Mouse (Mus musculus) CH12.LX (cell line): ENCODE data around the gene Uchl1. TPM values are rescaled to one million over a fixed set of nuclear protein-coding genes. Genes with fewer than 3 reads are reported as not detected.

Experiments used
- DNase-seq: peaks from one replicate; pipeline ENCODE4 v3.0.0-alpha.2; 2013; ENCODE audit errors: extremely low read depth
- H3K27ac ChIP-seq: 2 replicates; pipeline ENCODE4 v1.5.1; 2012; ENCODE audit warnings: low read depth, mild to moderate bottlenecking, control low read depth, moderate library complexity; ENCODE audit not compliant: insufficient read depth
- H3K27me3 ChIP-seq: replicated peaks from 2 replicates; pipeline ENCODE3; 2012; ENCODE audit warnings: inconsistent platforms
- H3K36me3 ChIP-seq, 2 experiments: replicated peaks in 1 of 2; 2 replicates each; pipeline versions ENCODE3 to v1.6.1; 2012; ENCODE audit warnings: inconsistent platforms in 1 of 2, low read length in 1 of 2, mild to moderate bottlenecking in 1 of 2, mixed read lengths in 1 of 2, moderate library complexity in 1 of 2; ENCODE audit not compliant: control insufficient read depth in 1 of 2, insufficient read depth in 1 of 2
- H3K4me1 ChIP-seq, 2 experiments: 2 replicates each; pipeline ENCODE4 v1.6.1; 2012; ENCODE audit warnings: inconsistent platforms in 1 of 2, moderate library complexity in 1 of 2; ENCODE audit not compliant: insufficient read depth in 2 of 2, control insufficient read depth in 1 of 2
- H3K4me2 ChIP-seq: 2 replicates; pipeline ENCODE4 v1.6.1; 2012; ENCODE audit warnings: low read depth, mild to moderate bottlenecking, control low read depth; ENCODE audit not compliant: poor library complexity, insufficient read depth, severe bottlenecking
- H3K4me3 ChIP-seq, 3 experiments: fragments of 150-350 bp in 1 of 3; sonication (generic) in 1 of 3; replicated peaks in 1 of 3; 2 replicates each; pipeline versions ENCODE3 to v1.5.1; 2011 to 2012; ENCODE audit warnings: low read depth in 2 of 3, low read length in 2 of 3, mild to moderate bottlenecking in 2 of 3, moderate library complexity in 2 of 3, control low read depth in 1 of 3, improper control_type of control experiment in 1 of 3, inconsistent platforms in 1 of 3, mixed read lengths in 1 of 3; ENCODE audit not compliant: poor library complexity in 1 of 3
- H3K79me2 ChIP-seq: replicated peaks from 2 replicates; pipeline ENCODE4 v1.6.1; 2012; ENCODE audit warnings: mild to moderate bottlenecking, moderate library complexity; ENCODE audit not compliant: control insufficient read depth, poor library complexity, insufficient read depth, severe bottlenecking; ENCODE audit errors: extremely low read depth
- H3K9ac ChIP-seq: 2 replicates; pipeline ENCODE4 v1.6.1; 2012; ENCODE audit warnings: low read depth, mild to moderate bottlenecking, control low read depth, moderate library complexity; ENCODE audit not compliant: insufficient read depth
- H3K9me3 ChIP-seq: replicated peaks from 2 replicates; pipeline ENCODE3; 2012; ENCODE audit warnings: low read length, inconsistent platforms, mixed read lengths
- BHLHE40 ChIP-seq: IDR thresholded peaks from 2 replicates; pipeline ENCODE4 v1.6.1; 2011; ENCODE audit warnings: mild to moderate bottlenecking, low read depth, low read length, improper control_type of control experiment
- CHD1 ChIP-seq: IDR thresholded peaks from 2 replicates; pipeline ENCODE4 v1.6.1; 2012; ENCODE audit warnings: low read depth, low read length, improper control_type of control experiment, inconsistent platforms
- CHD2 ChIP-seq: IDR thresholded peaks from 2 replicates; pipeline ENCODE4 v1.6.1; 2011; ENCODE audit warnings: low read length, improper control_type of control experiment
- CTCF ChIP-seq, 2 experiments: IDR thresholded peaks in 1 of 2; conservative IDR thresholded peaks in 1 of 2; 2 replicates each; pipeline ENCODE4 v1.5.1; 2011 to 2012; ENCODE audit warnings: low read depth in 2 of 2, low read length in 2 of 2, improper control_type of control experiment in 1 of 2, inconsistent platforms in 1 of 2, mild to moderate bottlenecking in 1 of 2, moderate library complexity in 1 of 2
- ELF1 ChIP-seq: IDR thresholded peaks from 2 replicates; pipeline ENCODE4 v1.6.1; 2014; ENCODE audit warnings: low read depth, mild to moderate bottlenecking, inconsistent platforms, low read length, improper control_type of control experiment
- EP300 ChIP-seq: IDR thresholded peaks from 2 replicates; pipeline ENCODE4 v1.6.1; 2011; ENCODE audit warnings: low read length, improper control_type of control experiment
- HCFC1 ChIP-seq: IDR thresholded peaks from 2 replicates; pipeline ENCODE4 v1.6.1; 2012; ENCODE audit warnings: low read depth, mild to moderate bottlenecking, inconsistent platforms, low read length, improper control_type of control experiment
- IRF4 ChIP-seq: IDR thresholded peaks from 2 replicates; pipeline ENCODE4 v1.6.1; 2014; ENCODE audit warnings: low read depth, mild to moderate bottlenecking, inconsistent platforms, low read length, improper control_type of control experiment
- JUN ChIP-seq: IDR thresholded peaks from 2 replicates; pipeline ENCODE4 v1.6.1; 2011; ENCODE audit warnings: low read depth, mild to moderate bottlenecking, low read length, improper control_type of control experiment, moderate library complexity; ENCODE audit not compliant: insufficient read depth
- JUND ChIP-seq: conservative IDR thresholded peaks from 2 replicates; pipeline ENCODE4 v1.6.1; 2011; ENCODE audit warnings: low read depth, low read length, improper control_type of control experiment
- KAT2A ChIP-seq: IDR thresholded peaks from 2 replicates; pipeline ENCODE4 v1.6.1; 2012; ENCODE audit warnings: low read length, improper control_type of control experiment, inconsistent platforms; ENCODE audit not compliant: insufficient replicate concordance
- MAZ ChIP-seq: IDR thresholded peaks from 2 replicates; pipeline ENCODE4 v1.6.1; 2012; ENCODE audit warnings: low read depth, mild to moderate bottlenecking, inconsistent platforms, low read length, improper control_type of control experiment, moderate library complexity
- MXI1 ChIP-seq: IDR thresholded peaks from 2 replicates; pipeline ENCODE4 v1.6.1; 2011; ENCODE audit warnings: mild to moderate bottlenecking, low read depth, low read length, improper control_type of control experiment
- NELFE ChIP-seq: IDR thresholded peaks from 2 replicates; pipeline ENCODE4 v1.6.1; 2011; ENCODE audit warnings: low read depth, low read length, improper control_type of control experiment
- NRF1 ChIP-seq: IDR thresholded peaks from 2 replicates; pipeline ENCODE4 v1.6.1; 2014; ENCODE audit warnings: low read depth, mild to moderate bottlenecking, inconsistent platforms, low read length, improper control_type of control experiment, moderate library complexity
- PAX5 ChIP-seq: IDR thresholded peaks from 2 replicates; pipeline ENCODE4 v1.6.1; 2012; ENCODE audit warnings: low read length, inconsistent platforms, mixed read lengths
- POLR2AphosphoS2 ChIP-seq: IDR thresholded peaks from 2 replicates; pipeline ENCODE4 v1.6.1; 2011; ENCODE audit warnings: low read depth, low read length, improper control_type of control experiment
- RAD21 ChIP-seq: IDR thresholded peaks from 2 replicates; pipeline ENCODE4 v1.6.1; 2011; ENCODE audit warnings: low read depth, mild to moderate bottlenecking, low read length, improper control_type of control experiment, moderate library complexity
- RCOR1 ChIP-seq: conservative IDR thresholded peaks from 2 replicates; pipeline ENCODE4 v1.6.1; 2012; ENCODE audit warnings: low read depth, mild to moderate bottlenecking, inconsistent platforms, low read length, improper control_type of control experiment
- SIN3A ChIP-seq: IDR thresholded peaks from 2 replicates; pipeline ENCODE4 v1.6.1; 2012; ENCODE audit warnings: low read length, improper control_type of control experiment, inconsistent platforms
- SMC3 ChIP-seq: IDR thresholded peaks from 2 replicates; pipeline ENCODE4 v1.6.1; 2011; ENCODE audit warnings: low read depth, low read length, improper control_type of control experiment
- TBP ChIP-seq: conservative IDR thresholded peaks from 2 replicates; pipeline ENCODE4 v1.6.1; 2011; ENCODE audit warnings: low read depth, low read length, improper control_type of control experiment
- ZKSCAN1 ChIP-seq: IDR thresholded peaks from 2 replicates; pipeline ENCODE4 v1.6.1; 2012; ENCODE audit warnings: low read depth, inconsistent platforms, low read length, improper control_type of control experiment, borderline replicate concordance
- ZMIZ1 ChIP-seq: IDR thresholded peaks from 2 replicates; pipeline ENCODE4 v1.6.1; 2012; ENCODE audit warnings: low read depth, mild to moderate bottlenecking, inconsistent platforms, low read length, improper control_type of control experiment
- ZNF384 ChIP-seq: IDR thresholded peaks from 2 replicates; pipeline ENCODE4 v1.6.1; 2012; ENCODE audit warnings: low read depth, low read length, improper control_type of control experiment, inconsistent platforms
- dilution Hi-C: fragments of 300-500 bp; cut with MboI; formaldehyde crosslinking; loops from 2 replicates; pipeline ENCODE4 v1.14.3; 2020; ENCODE audit warnings: low sequenced_read_pairs; ENCODE audit not compliant: extremely low pct_unique_long_range_greater_than_20kb, extremely low pct_ligation_motif_present
- in situ Hi-C: fragments of 300-500 bp; cut with MboI; formaldehyde crosslinking; loops from 3 replicates; pipeline ENCODE4 v1.14.3; 2019; ENCODE audit warnings: low sequenced_read_pairs, low pct_ligation_motif_present, low pct_unique_long_range_greater_than_20kb, mixed read lengths
- polyA plus RNA-seq: library from polyadenylated mRNA; unstranded; fragments of >175 nt; gene quantifications from 2 replicates; pipeline ENCODE4 v1.2.1, GENCODE M21; 2012; ENCODE audit warnings: low read depth; ENCODE audit not compliant: insufficient read length
- total RNA-seq, 2 experiments: library from RNA; depleted of rRNA; stranded (reverse); fragments of 300-350 nt in 1 of 2; fragments of >200 nt in 1 of 2; gene quantifications; 2 replicates each; pipeline ENCODE4 v1.2.3; 2012 to 2014

Gene Uchl1
- total and polyA plus RNA-seq, 3 experiments = not detected

DNA sequence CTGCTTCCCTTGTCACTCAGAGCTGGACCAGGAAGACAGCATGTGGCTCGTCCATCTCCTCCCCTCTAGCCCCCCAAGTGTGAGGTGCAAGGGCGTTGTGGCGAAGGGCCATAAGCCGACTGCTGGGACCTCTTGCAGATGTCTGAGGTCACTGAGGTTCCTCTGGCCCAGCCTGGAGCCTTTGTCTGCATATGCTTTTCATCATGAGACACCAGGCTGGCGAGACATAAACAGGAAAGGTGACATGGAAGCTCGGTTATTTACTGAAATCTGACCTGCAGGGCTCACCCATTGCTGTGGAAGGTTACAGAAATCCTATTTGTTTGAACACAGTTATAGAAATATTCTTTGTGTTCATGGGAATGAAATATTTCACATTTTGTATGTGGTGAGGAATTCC, 24.0 kb downstream of the Uchl1 start:
- no peaks in the 10 kb centered on the region for H3K36me3 ChIP-seq
- in situ Hi-C loops (loop anchor here (10.0 to 25.0 kb wide), 2 partner anchors 335 to 512 kb away; no protein-coding TSS in a partner anchor), dilution Hi-C loops (no loop called here)
- no peaks in the 10 kb centered on the region for H3K9me3 ChIP-seq
- TF ChIP-seq NELFE = no peak
- TF ChIP-seq JUN = no peak
- TF ChIP-seq ELF1 = no peak
- TF ChIP-seq SMC3 = no peak
- no peak for TF ChIP-seq MAZ
- no peak for TF ChIP-seq POLR2AphosphoS2
- TF ChIP-seq ZNF384 = no peak
- TF ChIP-seq CTCF (conservative IDR thresholded peaks at IDR 0.05 in 1 of 2, IDR thresholded peaks at IDR 0.05 in 1 of 2; ENCODE audit: low read depth in 2 of 2, low read length in 2 of 2) = no peak
- TF ChIP-seq NRF1 = no peak
- no peak for TF ChIP-seq RAD21
- H3K4me1 ChIP-seq = no peaks in the 10 kb centered on the region
- no peak overlapping the region for H3K4me3 ChIP-seq
- no peaks in the 10 kb centered on the region for H3K27me3 ChIP-seq
- H3K27ac ChIP-seq = no peak overlapping the region
- DNase-seq = no peak
- no peaks in the 10 kb centered on the region for H3K79me2 ChIP-seq
- no peak overlapping the region for H3K4me2 ChIP-seq
- no peak overlapping the region for H3K9ac ChIP-seq

DNA sequence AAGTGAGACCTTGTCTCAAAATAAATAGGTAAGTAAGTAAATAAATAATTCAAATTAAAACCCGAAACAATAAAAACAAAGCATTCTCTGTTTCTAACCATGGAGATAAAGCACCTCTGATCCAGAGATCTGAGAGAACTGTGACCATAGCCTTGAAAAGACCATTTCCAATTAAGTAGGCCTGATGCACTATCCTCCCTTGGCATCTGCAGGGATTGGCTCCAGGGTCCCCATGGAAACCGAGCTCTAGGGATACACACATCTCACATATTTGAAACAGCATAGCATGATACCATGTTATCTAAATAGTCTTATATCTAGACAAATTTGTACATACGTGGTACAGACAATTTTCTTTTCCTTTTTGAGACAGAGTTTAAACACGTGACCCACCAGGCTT, 26.1 kb downstream of the Uchl1 start:
- H3K9ac ChIP-seq = no peak overlapping the region
- dilution Hi-C loops = no loop called here
- DNase-seq = no peak
- TF ChIP-seq SIN3A (no peak), ELF1 (no peak)
- TF ChIP-seq, all 38 proteins: peak for 0
- Histone ChIP-seq H3K27me3 (no peaks in the 10 kb centered on the region), H3K4me2 (no peak overlapping the region), H3K27ac (no peak overlapping the region), H3K4me3 (no peak overlapping the region), H3K79me2 (no peaks in the 10 kb centered on the region), H3K9me3 (no peaks in the 10 kb centered on the region), H3K4me1 (no peaks in the 10 kb centered on the region; a peak in 1 of 4 replicates), H3K36me3 (no peaks in the 10 kb centered on the region)
- in situ Hi-C loops = loop anchor here (25.0 kb wide), 1 partner anchor 510 kb away; no protein-coding TSS in a partner anchor

DNA sequence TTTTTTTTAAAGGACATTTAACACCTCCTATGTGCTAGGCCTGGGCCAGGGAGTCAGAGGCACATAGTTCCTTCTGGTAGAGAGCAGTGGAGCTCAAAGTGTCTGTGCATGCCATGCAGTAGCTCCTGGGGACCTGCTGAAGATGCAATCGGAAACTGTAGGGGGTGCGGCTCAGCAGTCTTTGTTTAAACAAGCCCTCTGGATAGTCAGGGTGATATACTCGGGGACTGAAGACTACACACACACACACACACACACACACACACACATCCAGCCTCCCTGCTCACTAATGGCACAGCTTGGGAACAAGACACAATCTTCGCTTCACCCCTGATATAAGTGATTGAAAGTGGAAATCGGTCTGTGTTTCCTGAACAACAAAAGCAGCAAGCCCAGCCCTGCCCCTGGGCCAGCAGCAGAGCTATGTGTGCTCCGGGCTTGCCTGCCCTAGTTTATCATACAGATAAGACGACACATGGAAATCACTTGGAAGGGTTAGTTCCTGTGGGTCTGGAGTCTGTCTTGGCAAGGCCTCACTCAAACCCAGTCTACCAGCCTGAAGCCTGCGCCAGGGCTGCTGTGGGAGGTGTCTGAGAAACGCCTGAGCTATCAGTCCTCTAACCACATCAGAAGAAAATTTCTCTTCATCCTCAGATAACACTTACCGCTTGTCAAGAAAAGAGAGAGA, 27.6 kb downstream of the Uchl1 start:
- H3K4me2 ChIP-seq = no peak overlapping the region
- no peak overlapping the region for H3K4me3 ChIP-seq
- H3K4me1 ChIP-seq = no peaks in the 10 kb centered on the region; a peak in 1 of 4 replicates
- dilution Hi-C loops = no loop called here
- no peaks in the 10 kb centered on the region for H3K9me3 ChIP-seq
- H3K27me3 ChIP-seq = no peaks in the 10 kb centered on the region
- in situ Hi-C loops = loop anchor here (25.0 kb wide), 1 partner anchor 509 kb away; no protein-coding TSS in a partner anchor
- no peaks in the 10 kb centered on the region for H3K36me3 ChIP-seq
- no peak for DNase-seq
- no peaks in the 10 kb centered on the region for H3K79me2 ChIP-seq
- no peak overlapping the region for H3K27ac ChIP-seq
- no peak overlapping the region for H3K9ac ChIP-seq
- TF ChIP-seq NRF1 (no peak), IRF4 (no peak), ZNF384 (no peak), KAT2A (no peak), CHD1 (no peak), ZKSCAN1 (no peak), MXI1 (no peak), HCFC1 (no peak), EP300 (no peak), JUND (no peak), RAD21 (no peak), PAX5 (no peak), BHLHE40 (no peak), RCOR1 (no peak), POLR2AphosphoS2 (no peak), ZMIZ1 (no peak), CHD2 (no peak), TBP (no peak)
